Mouse (Mus musculus) liver, embryonic 16.5 days (tissue): ENCODE results near the gene Fchsd2. TPM values are rescaled to one million over a fixed set of nuclear protein-coding genes. Genes with fewer than 3 reads are reported as not detected.

Source experiments
- ATAC-seq: fragments of 200-750 bp; cut with Nextera tagmentation; 2 replicates; pipeline ENCODE4 v1.8.0; 2017; ENCODE audit warnings: low read depth, mild to moderate bottlenecking, moderate number of reproducible peaks, moderate library complexity
- H3K27ac ChIP-seq: fragments of 300-500 bp; sonication (generic); 2 replicates; pipeline ENCODE4 v1.5.1; 2014; ENCODE audit warnings: mild to moderate bottlenecking, low read length
- H3K27me3 ChIP-seq: fragments of 300-500 bp; sonication (generic); 2 replicates; pipeline ENCODE4 v1.6.1; 2014; ENCODE audit warnings: low read depth, low read length, mixed read lengths; ENCODE audit not compliant: control insufficient read depth, insufficient read depth
- H3K36me3 ChIP-seq: fragments of 300-500 bp; sonication (generic); 2 replicates; pipeline ENCODE4 v1.6.1; 2014; ENCODE audit warnings: mild to moderate bottlenecking; ENCODE audit not compliant: control insufficient read depth, insufficient read depth
- H3K4me1 ChIP-seq: fragments of 300-500 bp; sonication (generic); 2 replicates; pipeline ENCODE4 v1.6.1; 2014; ENCODE audit warnings: low read depth, low read length, mixed read lengths; ENCODE audit not compliant: control insufficient read depth
- H3K4me2 ChIP-seq: fragments of 300-500 bp; sonication (generic); 2 replicates; pipeline ENCODE4 v1.6.1; 2014; ENCODE audit warnings: low read depth, low read length, mixed read lengths
- H3K4me3 ChIP-seq: fragments of 300-500 bp; sonication (generic); 2 replicates; pipeline ENCODE4 v1.5.1; 2014; ENCODE audit warnings: low read depth, mild to moderate bottlenecking, low read length
- H3K9ac ChIP-seq: fragments of 300-500 bp; sonication (generic); 2 replicates; pipeline ENCODE4 v1.6.1; 2014; ENCODE audit warnings: low read depth, low read length
- H3K9me3 ChIP-seq: fragments of 300-500 bp; sonication (generic); replicated peaks from 2 replicates; pipeline ENCODE4 v1.6.1; 2016; ENCODE audit warnings: low read length; ENCODE audit not compliant: control insufficient read depth
- WGBS: fragments of 180-500 bp; shearing (Covaris S2); extraction: QIAGEN DNeasy Blood & Tissue Kit; methylation state at CpG from one replicate; pipeline ENCODE4 v1.1.7; 2014; ENCODE audit not compliant: insufficient replicate concordance; 5-methylcytosine and 5-hydroxymethylcytosine counted together
- polyA plus RNA-seq: library from polyadenylated mRNA; unstranded; fragments of >200 nt; fragmentation: Nextera tagmentation; extraction: Ambion mirVana; gene quantifications from 2 replicates; pipeline ENCODE4 v1.2.1, GENCODE M21; 2015

The Fchsd2 gene
- polyA plus RNA-seq, result 4.9 and 5.9 TPM in 2 replicates

- Histone ChIP-seq H3K27ac (peak within 1 kb of the TSS; percentile 57), H3K4me2 (no peak within 1 kb of the TSS), H3K27me3 (no peaks in the 10 kb centered on the region), H3K4me3 (no peak within 1 kb of the TSS), H3K9me3 (no peaks in the 10 kb centered on the region), H3K36me3 (no peaks in the 10 kb centered on the region), H3K9ac (no peak within 1 kb of the TSS), H3K4me1 (peaks cover 4% of the 10 kb centered on the region)
- 28% methylated on average over 7 of the region's 7 CpGs for WGBS
- ATAC-seq, result no peak
Observed at GRCm38 (mm10) chr7:101092618-101093017, at the start of gene Fchsd2. Gene Fchsd2 (plus strand): TSS chr7:101092863.

DNA sequence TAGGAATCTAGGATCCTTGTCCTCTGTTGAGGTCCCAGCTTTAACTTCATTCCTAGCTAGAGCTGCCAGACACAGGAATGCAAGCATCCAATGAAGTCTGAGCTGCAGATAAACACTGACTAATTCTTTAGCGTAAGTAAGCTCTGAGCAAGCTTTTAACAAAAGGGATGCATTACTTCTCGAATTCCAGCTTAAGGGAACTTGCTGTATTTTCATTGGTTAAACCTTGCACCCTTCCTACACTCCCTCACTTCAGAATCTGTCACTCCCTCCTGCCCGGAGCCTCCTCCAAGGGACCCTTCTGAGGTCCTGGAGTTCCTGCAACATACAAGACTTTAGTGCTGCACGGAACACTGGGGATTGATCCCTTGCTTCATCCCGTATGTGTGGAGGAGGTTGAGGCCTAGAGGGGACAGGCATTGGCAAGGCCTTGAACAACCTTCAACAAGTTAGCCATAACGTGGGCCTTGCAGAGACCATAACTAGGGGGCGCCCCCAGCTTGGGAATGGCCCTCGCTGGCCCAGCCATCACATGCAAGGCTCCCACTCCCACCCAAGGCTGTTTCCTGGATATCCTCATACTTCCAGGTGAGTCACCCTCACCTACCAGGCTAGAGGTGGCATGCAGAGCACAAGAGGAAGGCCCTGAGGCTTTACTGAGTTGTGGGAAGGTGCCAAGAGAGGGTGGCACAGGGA, 48.7 kb upstream of the Fchsd2 start:
- H3K4me3 ChIP-seq, result no peak overlapping the region
- no peak for ATAC-seq
- no peaks in the 10 kb centered on the region for H3K9me3 ChIP-seq
- no peaks in the 10 kb centered on the region for H3K27me3 ChIP-seq
- H3K9ac ChIP-seq, result no peak overlapping the region
- no peaks in the 10 kb centered on the region for H3K36me3 ChIP-seq
- no peak overlapping the region for H3K27ac ChIP-seq
- H3K4me1 ChIP-seq, result peaks cover 3% of the 10 kb centered on the region
- WGBS, result 57% methylated on average over 8 of the region's 8 CpGs
- H3K4me2 ChIP-seq, result no peak overlapping the region

DNA sequence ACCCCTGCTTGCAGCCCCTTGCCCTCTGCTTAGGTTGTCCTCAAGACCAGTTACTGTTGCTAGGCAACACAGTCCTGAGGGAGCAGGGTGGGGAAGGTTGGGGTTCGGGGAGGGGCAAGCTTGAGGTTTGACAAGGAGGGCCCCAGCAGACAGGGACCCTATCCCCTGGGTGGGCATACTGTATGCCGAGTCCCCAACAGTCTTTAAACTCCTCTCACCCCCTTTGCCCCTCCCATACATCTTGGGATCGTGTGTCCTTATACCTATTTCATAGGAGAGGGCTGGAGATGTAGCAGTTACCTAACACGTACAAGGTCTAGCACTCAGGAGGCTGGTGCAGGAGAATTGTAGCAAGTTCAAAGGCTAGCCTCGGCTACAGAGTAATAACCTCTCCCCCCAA, 44.4 kb upstream of the Fchsd2 start:
- no peak overlapping the region for H3K4me3 ChIP-seq
- H3K9me3 ChIP-seq, result no peaks in the 10 kb centered on the region
- no peak overlapping the region for H3K9ac ChIP-seq
- no peaks in the 10 kb centered on the region for H3K27me3 ChIP-seq
- ATAC-seq, result no peak
- no peaks in the 10 kb centered on the region; the same call in 1 of the 2 replicates for H3K4me1 ChIP-seq
- H3K27ac ChIP-seq, result no peak overlapping the region
- 67% methylated on average over 5 of the region's 5 CpGs for WGBS
- no peaks in the 10 kb centered on the region for H3K36me3 ChIP-seq
- H3K4me2 ChIP-seq, result no peak overlapping the region

GRCm38 (mm10) chr7:101049326-101050087, 43.2 kb upstream of the Fchsd2 start:
- Histone ChIP-seq H3K27ac (no peak overlapping the region), H3K9ac (no peak overlapping the region), H3K4me1 (no peaks in the 10 kb centered on the region; the same call in 1 of the 2 replicates), H3K36me3 (no peaks in the 10 kb centered on the region), H3K27me3 (no peaks in the 10 kb centered on the region), H3K9me3 (no peaks in the 10 kb centered on the region), H3K4me3 (no peak overlapping the region), H3K4me2 (no peak overlapping the region)
- no peak for ATAC-seq
- 60% methylated on average over 7 of the region's 7 CpGs for WGBS

- Histone ChIP-seq H3K27me3 (no peaks in the 10 kb centered on the region), H3K9ac (no peak overlapping the region), H3K27ac (no peak overlapping the region; the same call in 1 of the 2 replicates), H3K4me3 (no peak overlapping the region), H3K4me2 (no peak overlapping the region), H3K9me3 (no peaks in the 10 kb centered on the region), H3K36me3 (no peaks in the 10 kb centered on the region), H3K4me1 (no peaks in the 10 kb centered on the region; the same call in 1 of the 2 replicates)
- 35% methylated on average over 13 of the region's 13 CpGs for WGBS
- ATAC-seq, result no peak
Observed at GRCm38 (mm10) chr7:101050724-101051550, 41.7 kb upstream of the Fchsd2 start.

- ATAC-seq, result no peak
- no peak overlapping the region for H3K4me3 ChIP-seq
- H3K4me2 ChIP-seq, result no peak overlapping the region
Observed at GRCm38 (mm10) chr7:101051551-101052221, 41.0 kb upstream of the Fchsd2 start.

DNA sequence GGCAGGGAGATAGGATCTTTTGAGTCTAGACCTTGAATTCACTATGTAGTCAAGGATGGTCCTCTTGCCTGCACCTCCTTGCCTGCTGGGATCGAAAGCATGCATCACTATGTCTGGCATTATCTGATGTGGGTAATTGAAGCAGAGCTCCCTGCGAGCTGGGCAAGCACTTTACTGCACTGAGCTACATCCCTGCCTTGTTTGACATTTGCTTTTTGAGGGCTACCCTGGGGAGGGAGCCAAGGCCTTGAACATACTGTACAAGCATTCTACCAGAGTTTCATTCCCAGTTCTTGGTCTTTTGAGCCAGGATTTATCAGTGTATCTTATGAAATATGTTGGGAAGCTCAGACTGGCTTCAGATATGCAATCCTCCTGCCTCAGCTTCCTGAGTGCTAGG, 39.5 kb upstream of the Fchsd2 start:
- WGBS, result 51% methylated on average over 2 of the region's 2 CpGs
- H3K27me3 ChIP-seq, result no peaks in the 10 kb centered on the region
- no peak for ATAC-seq
- no peaks in the 10 kb centered on the region; the same call in 1 of the 2 replicates for H3K4me1 ChIP-seq
- no peak overlapping the region for H3K9ac ChIP-seq
- H3K4me2 ChIP-seq, result no peak overlapping the region
- no peaks in the 10 kb centered on the region for H3K9me3 ChIP-seq
- no peaks in the 10 kb centered on the region for H3K36me3 ChIP-seq
- H3K4me3 ChIP-seq, result no peak overlapping the region
- no peak overlapping the region for H3K27ac ChIP-seq

More at GRCm38 (mm10) chr7:101051551-101052221, 41.0 kb upstream of the Fchsd2 start:
- WGBS, result 11% methylated on average over 11 of the region's 11 CpGs
- Histone ChIP-seq H3K9ac (no peak overlapping the region), H3K9me3 (no peaks in the 10 kb centered on the region), H3K27me3 (no peaks in the 10 kb centered on the region), H3K36me3 (no peaks in the 10 kb centered on the region), H3K27ac (no peak overlapping the region), H3K4me1 (no peaks in the 10 kb centered on the region; the same call in 1 of the 2 replicates)

DNA sequence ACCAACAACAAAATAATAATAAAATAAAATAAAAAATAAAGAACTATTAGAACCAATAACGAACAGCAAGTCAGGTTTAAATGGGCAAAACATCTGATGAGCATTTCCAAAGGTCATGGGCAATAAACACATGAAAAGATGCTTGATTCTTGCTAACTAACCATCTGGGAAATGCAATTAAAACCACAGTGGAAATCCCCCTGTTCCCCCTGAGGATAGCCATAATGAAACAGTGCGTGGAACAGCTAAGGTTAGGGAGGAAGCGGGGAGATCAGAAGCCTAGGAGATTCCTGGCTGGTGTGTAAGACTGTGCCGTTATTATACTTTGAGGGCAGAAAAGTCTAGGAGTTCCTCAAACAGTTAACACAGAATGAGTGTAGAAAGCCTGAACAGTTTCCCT, 35.4 kb upstream of the Fchsd2 start:
- Histone ChIP-seq H3K4me1 (peaks cover 6% of the 10 kb centered on the region), H3K4me2 (no peak overlapping the region), H3K4me3 (no peak overlapping the region), H3K9ac (no peak overlapping the region), H3K27me3 (no peaks in the 10 kb centered on the region), H3K9me3 (no peaks in the 10 kb centered on the region), H3K27ac (no peak overlapping the region), H3K36me3 (no peaks in the 10 kb centered on the region)
- ATAC-seq, result no peak
- WGBS, result 46% methylated on average over 4 of the region's 4 CpGs
